Mouse (Mus musculus) MEL (cell line): ENCODE results near the gene Ube2a. TPM values are rescaled to one million over a fixed set of nuclear protein-coding genes. Genes with fewer than 3 reads are reported as not detected.

Experiments used
- DNase-seq: peaks from one replicate; pipeline ENCODE4 v3.0.0; 2011; ENCODE audit warnings: low read depth, low spot score
- H3K27ac ChIP-seq: 2 replicates; pipeline ENCODE4 v1.5.1; 2012; ENCODE audit warnings: low read depth, mild to moderate bottlenecking, control low read depth, low read length, moderate library complexity; ENCODE audit not compliant: control insufficient read depth
- H3K27me3 ChIP-seq, 2 experiments: fragments of 150-350 bp in 1 of 2; sonication (generic) in 1 of 2; 2 replicates each; pipeline ENCODE4 v1.6.1; 2012; ENCODE audit warnings: low read length in 2 of 2, mild to moderate bottlenecking in 2 of 2, improper control_type of control experiment in 1 of 2, moderate library complexity in 1 of 2; ENCODE audit not compliant: insufficient read depth in 2 of 2, control insufficient read depth in 1 of 2
- H3K36me3 ChIP-seq, 2 experiments: 2 replicates each; pipeline ENCODE4 v1.6.1; 2012 to 2014; ENCODE audit warnings: low read length in 2 of 2, improper control_type of control experiment in 1 of 2, inconsistent platforms in 1 of 2, mild to moderate bottlenecking in 1 of 2; ENCODE audit not compliant: insufficient read depth in 2 of 2, control insufficient read depth in 1 of 2
- H3K4me1 ChIP-seq, 2 experiments: fragments of 150-350 bp in 1 of 2; sonication (generic) in 1 of 2; 2 replicates each; pipeline ENCODE4 v1.6.1; 2012; ENCODE audit warnings: low read length in 2 of 2, improper control_type of control experiment in 1 of 2, mild to moderate bottlenecking in 1 of 2; ENCODE audit not compliant: insufficient read depth in 2 of 2, control insufficient read depth in 1 of 2
- H3K4me3 ChIP-seq, 2 experiments: fragments of 150-350 bp in 1 of 2; sonication (generic) in 1 of 2; 2 replicates each; pipeline ENCODE4 v1.5.1; 2012; ENCODE audit warnings: low read depth in 2 of 2, low read length in 2 of 2, mild to moderate bottlenecking in 2 of 2, moderate library complexity in 2 of 2, control low read depth in 1 of 2, improper control_type of control experiment in 1 of 2; ENCODE audit not compliant: control insufficient read depth in 1 of 2, insufficient read depth in 1 of 2
- H3K79me2 ChIP-seq: 2 replicates; pipeline ENCODE4 v1.6.1; 2012; ENCODE audit warnings: mild to moderate bottlenecking, low read length, moderate library complexity; ENCODE audit not compliant: control insufficient read depth, poor library complexity, insufficient read depth
- H3K9ac ChIP-seq: 2 replicates; pipeline ENCODE4 v1.6.1; 2012; ENCODE audit warnings: low read depth, mild to moderate bottlenecking, control low read depth, low read length, moderate library complexity; ENCODE audit not compliant: control insufficient read depth, poor library complexity, severe bottlenecking
- H3K9me3 ChIP-seq: fragments of 150-350 bp; sonication (generic); replicated peaks from 2 replicates; pipeline ENCODE4 v1.6.1; 2012; ENCODE audit warnings: mild to moderate bottlenecking, low read length, improper control_type of control experiment, moderate library complexity; ENCODE audit not compliant: insufficient read depth
- CHD1 ChIP-seq: IDR thresholded peaks from 2 replicates; pipeline ENCODE4 v1.6.1; 2012; ENCODE audit warnings: low read depth, mild to moderate bottlenecking, inconsistent platforms, low read length, improper control_type of control experiment
- ELF1 ChIP-seq: IDR thresholded peaks from 2 replicates; pipeline ENCODE4 v1.6.1; 2014; ENCODE audit warnings: low read depth, mild to moderate bottlenecking, inconsistent platforms, low read length, improper control_type of control experiment, moderate library complexity
- ETS1 ChIP-seq: IDR thresholded peaks from 2 replicates; pipeline ENCODE4 v1.6.1; 2012; ENCODE audit warnings: low read depth, mild to moderate bottlenecking, inconsistent platforms, low read length, improper control_type of control experiment, moderate library complexity
- HCFC1 ChIP-seq: IDR thresholded peaks from 2 replicates; pipeline ENCODE4 v1.6.1; 2012; ENCODE audit warnings: low read depth, mild to moderate bottlenecking, inconsistent platforms, low read length, improper control_type of control experiment, moderate library complexity
- JUND ChIP-seq: IDR thresholded peaks from 2 replicates; pipeline ENCODE4 v1.6.1; 2011; ENCODE audit warnings: low read depth, mild to moderate bottlenecking, improper control_type of control experiment, low read length
- MAX ChIP-seq: IDR thresholded peaks from 2 replicates; pipeline ENCODE4 v1.6.1; 2011; ENCODE audit warnings: low read length, improper control_type of control experiment
- MEF2A ChIP-seq: IDR thresholded peaks from 2 replicates; pipeline ENCODE4 v1.6.1; 2014; ENCODE audit warnings: low read depth, mild to moderate bottlenecking, inconsistent platforms, low read length, improper control_type of control experiment; ENCODE audit not compliant: poor library complexity, insufficient replicate concordance, severe bottlenecking; ENCODE audit errors: extremely low read depth
- NELFE ChIP-seq: IDR thresholded peaks from 2 replicates; pipeline ENCODE4 v1.6.1; 2011; ENCODE audit warnings: low read depth, low read length, improper control_type of control experiment
- NRF1 ChIP-seq: IDR thresholded peaks from 2 replicates; pipeline ENCODE4 v1.6.1; 2014; ENCODE audit warnings: low read depth, mild to moderate bottlenecking, inconsistent platforms, low read length, improper control_type of control experiment, moderate library complexity; ENCODE audit not compliant: poor library complexity, insufficient read depth, severe bottlenecking
- POLR2A ChIP-seq, 2 experiments: IDR thresholded peaks; 2 replicates each; pipeline ENCODE4 v1.6.1; 2011 to 2012; ENCODE audit warnings: low read length in 2 of 2, mild to moderate bottlenecking in 2 of 2, control low read depth in 1 of 2, improper control_type of control experiment in 1 of 2, low read depth in 1 of 2, moderate library complexity in 1 of 2; ENCODE audit not compliant: control insufficient read depth in 1 of 2, insufficient read depth in 1 of 2, poor library complexity in 1 of 2
- POLR2AphosphoS2 ChIP-seq: IDR thresholded peaks from 2 replicates; pipeline ENCODE4 v1.6.1; 2011; ENCODE audit warnings: low read length, improper control_type of control experiment
- TBP ChIP-seq: IDR thresholded peaks from 2 replicates; pipeline ENCODE4 v1.8.0; 2011; ENCODE audit warnings: low read depth, low read length, improper control_type of control experiment
- USF1 ChIP-seq: IDR thresholded peaks from 2 replicates; pipeline ENCODE4 v1.6.1; 2014; ENCODE audit warnings: low read depth, mild to moderate bottlenecking, inconsistent platforms, low read length, improper control_type of control experiment, moderate library complexity
- ZKSCAN1 ChIP-seq: IDR thresholded peaks from 2 replicates; pipeline ENCODE4 v1.6.1; 2012; ENCODE audit warnings: low read depth, mild to moderate bottlenecking, inconsistent platforms, low read length, improper control_type of control experiment, moderate library complexity
- ZMIZ1 ChIP-seq: IDR thresholded peaks from 2 replicates; pipeline ENCODE4 v1.6.1; 2012; ENCODE audit warnings: low read depth, mild to moderate bottlenecking, inconsistent platforms, low read length, improper control_type of control experiment, moderate library complexity
- ZNF384 ChIP-seq: IDR thresholded peaks from 2 replicates; pipeline ENCODE4 v1.6.1; 2012; ENCODE audit warnings: low read depth, mild to moderate bottlenecking, inconsistent platforms, low read length, improper control_type of control experiment
- polyA plus RNA-seq, 2 experiments: library from polyadenylated mRNA; stranded (reverse) in 1 of 2; unstranded in 1 of 2; fragments of >175 nt in 1 of 2; fragments of >200 nt in 1 of 2; gene quantifications; 2 replicates each; pipeline versions ENCODE4 v1.2.1 to v1.2.4; 2012; ENCODE audit warnings: low replicate concordance in 2 of 2, low read depth in 1 of 2; ENCODE audit not compliant: insufficient read length in 2 of 2, insufficient read depth in 1 of 2, missing spikeins in 1 of 2
- total RNA-seq: library from RNA; depleted of rRNA; stranded (reverse); fragments of 300-350 nt; gene quantifications from 2 replicates; pipeline ENCODE4 v1.2.3, GENCODE M21; 2012

The Ube2a gene
- total and polyA plus RNA-seq, 3 experiments = 39.3 to 971 (median 105) TPM

DNA sequence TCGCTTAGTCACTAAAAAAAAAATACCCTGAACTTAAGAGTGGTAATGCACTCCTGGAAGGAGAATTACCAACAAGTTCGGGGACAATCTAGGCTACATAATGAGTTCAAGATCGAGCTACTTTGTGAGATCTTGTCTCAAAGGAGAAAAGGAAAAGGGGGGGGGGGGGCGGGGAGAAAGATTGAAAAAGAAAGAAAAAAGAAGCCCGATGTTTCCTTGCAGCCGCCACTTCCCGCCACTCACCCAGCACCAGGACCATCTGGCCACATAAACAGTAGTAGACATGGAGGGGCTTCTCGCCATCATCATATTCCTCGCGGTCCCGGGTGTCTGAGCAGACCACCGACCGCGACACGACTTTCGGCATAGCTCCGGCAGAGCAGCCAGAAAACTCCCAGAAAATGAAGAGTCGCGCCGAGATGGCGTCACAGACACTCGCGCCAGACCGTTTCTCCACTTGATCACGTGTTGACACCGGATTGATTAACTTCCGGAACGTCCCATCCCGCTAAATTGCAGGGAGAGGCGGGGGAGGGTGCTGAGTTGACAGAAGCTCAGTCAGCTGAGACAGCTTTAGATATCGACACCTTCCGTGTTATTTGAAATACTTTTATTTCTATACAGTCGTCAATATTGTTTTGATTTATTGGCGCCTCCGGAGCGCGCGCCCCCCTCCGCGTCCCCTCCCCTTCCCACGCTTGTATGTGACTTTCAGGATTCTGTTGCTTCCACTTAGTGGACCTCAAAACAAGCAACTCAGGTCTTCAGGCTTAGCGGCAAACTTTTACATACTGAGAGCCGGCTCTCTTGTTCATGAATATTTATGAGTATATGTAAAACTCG lies 9.7 kb upstream of the Ube2a start (continued):
- peak; percentile 87 for TF ChIP-seq MAX
- TF ChIP-seq NELFE = peak; percentile 38
- TF ChIP-seq ETS1 = peak; percentile 73
- peak; percentile 98 for TF ChIP-seq CHD1
- peak; percentile 91 for TF ChIP-seq USF1
- no peak for TF ChIP-seq POLR2AphosphoS2

DNA sequence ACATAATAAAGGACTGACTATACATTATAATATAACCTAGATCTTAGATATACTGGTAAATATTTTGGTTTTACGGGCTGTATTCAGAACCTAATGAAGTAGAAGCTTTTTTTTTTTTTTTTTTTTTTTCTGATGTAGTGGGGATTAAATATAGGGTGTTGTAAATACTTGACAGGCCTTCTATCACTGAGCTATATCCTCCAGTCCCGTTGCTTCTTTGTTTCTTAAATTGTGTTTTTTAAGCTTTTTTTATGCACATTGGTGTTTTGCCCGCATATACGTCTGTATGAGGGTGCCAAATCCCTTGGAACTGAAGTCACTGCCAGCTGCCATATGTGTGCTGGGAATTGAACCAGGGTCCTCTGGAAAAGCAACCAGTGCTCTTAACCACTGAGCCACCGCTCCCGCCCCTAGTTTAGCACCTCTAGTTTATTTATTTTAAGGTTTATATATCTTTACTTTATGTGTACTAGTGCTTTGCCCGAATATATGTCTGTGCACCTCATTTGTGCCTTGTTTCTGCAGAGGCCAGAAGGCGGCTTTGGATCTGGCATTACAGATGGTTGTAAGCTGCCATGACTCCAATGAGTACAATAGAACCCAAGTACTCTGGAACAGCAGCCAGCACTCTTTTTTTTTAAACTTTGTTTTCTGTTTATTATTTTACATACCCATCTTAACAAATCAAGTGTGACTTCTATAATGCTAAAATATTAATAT lies 8.9 kb upstream of the Ube2a start:
- Histone ChIP-seq H3K4me3 (peak overlapping the region; percentile 55 to 78), H3K4me1 (no peaks in the 10 kb centered on the region), H3K79me2 (peaks cover 17% of the 10 kb centered on the region), H3K9me3 (no peaks in the 10 kb centered on the region), H3K27ac (peak overlapping the region; percentile 82), H3K27me3 (no peaks in the 10 kb centered on the region), H3K36me3 (peaks cover 2 to 5% of the 10 kb centered on the region in 2 experiments; a peak in 3 of 4 replicates), H3K9ac (peak overlapping the region; percentile 78)
- DNase-seq = peak; percentile 54
- TF ChIP-seq NRF1 = no peak
- TF ChIP-seq POLR2A (IDR thresholded peaks at IDR 0.05; ENCODE audit: control insufficient read depth in 1 of 2, insufficient read depth in 1 of 2, low read depth in 1 of 2, low read length in 2 of 2, poor library complexity in 1 of 2) = peak; percentile 36 to 58; a peak in 3 of 4 replicates
- no peak for TF ChIP-seq ELF1
- TF ChIP-seq NELFE = peak; percentile 32; the same call in 1 of the 2 replicates
- peak; percentile 92 for TF ChIP-seq TBP
- TF ChIP-seq ZKSCAN1 = no peak
- TF ChIP-seq MEF2A = no peak
- peak; percentile 56 for TF ChIP-seq ETS1
- 0 out of 2 replicates have a peak, but pooled peaks have one; percentile 21 for TF ChIP-seq HCFC1
- peak; percentile 99 for TF ChIP-seq ZMIZ1
- TF ChIP-seq ZNF384 = 0 out of 2 replicates have a peak, but pooled peaks have one; percentile 52
- TF ChIP-seq JUND = no peak
